Mouse (Mus musculus) right cerebral cortex, postnatal 10 days (tissue): ENCODE measurements around the gene Cyp24a1.

Experiments used
- DNase-seq, 2 experiments: peaks; one replicate each; pipeline ENCODE4 v3.0.0; 2021; ENCODE audit warnings: low spot score in 2 of 2

Cyp24a1 gene

GRCm38 (mm10) chr2:170438782-170439181, 58.2 kb downstream of the Cyp24a1 start:
- DNase-seq = no peak

- DNase-seq = no peak
These were observed 60.7 kb downstream of the Cyp24a1 start for GRCm38 (mm10) chr2:170436204-170436603.
